Mouse (Mus musculus): ENCODE measurements around the gene Slc7a14. TPM values are rescaled to one million over a fixed set of nuclear protein-coding genes. Genes with fewer than 3 reads are reported as not detected.

Gene Slc7a14
- 0.11 and 0.18 TPM in 2 replicates for polyA plus RNA-seq (2015; fragmentation: Nextera tagmentation; extraction: Ambion mirVana)

- Histone ChIP-seq H3K9ac (ENCODE audit: low read length) (no peak within 1 kb of the TSS), H3K4me2 (ENCODE audit: low read depth, low read length) (no peak within 1 kb of the TSS), H3K4me1 (replicated peaks; ENCODE audit: control insufficient read depth, insufficient read depth, low read length) (no peaks in the 10 kb centered on the region), H3K27ac (ENCODE audit: low read length) (no peak within 1 kb of the TSS), H3K4me3 (ENCODE audit: low read length) (no peak within 1 kb of the TSS), H3K36me3 (ENCODE audit: control insufficient read depth, insufficient read depth, low read length) (no peaks in the 10 kb centered on the region), H3K9me3 (ENCODE audit: control insufficient read depth, low read length) (no peaks in the 10 kb centered on the region), H3K27me3 (ENCODE audit: control insufficient read depth, insufficient read depth, low read depth, low read length) (peaks cover 21% of the 10 kb centered on the region)
- under 1% methylated on average over 32 of the region's 38 CpGs for WGBS
- no peak for ATAC-seq (ENCODE audit: low read depth)
These were observed at the start of gene Slc7a14 for GRCm38 (mm10) chr3:31309934-31310787. Gene Slc7a14 (minus strand): TSS chr3:31310378.

GRCm38 (mm10) chr3:31346540-31346939, 36.4 kb upstream of the Slc7a14 start:
- H3K36me3 ChIP-seq (ENCODE audit: control insufficient read depth, insufficient read depth, low read length) = no peaks in the 10 kb centered on the region
- H3K27ac ChIP-seq (ENCODE audit: low read length) = no peak overlapping the region
- H3K4me3 ChIP-seq (ENCODE audit: low read length) = no peak overlapping the region
- H3K4me2 ChIP-seq (ENCODE audit: low read depth, low read length) = no peak overlapping the region
- H3K27me3 ChIP-seq (ENCODE audit: control insufficient read depth, insufficient read depth, low read depth, low read length) = no peaks in the 10 kb centered on the region
- 68% methylated on average over 4 of the region's 4 CpGs for WGBS
- no peak overlapping the region for H3K9ac ChIP-seq (ENCODE audit: low read length)
- no peaks in the 10 kb centered on the region for H3K4me1 ChIP-seq (replicated peaks; ENCODE audit: control insufficient read depth, insufficient read depth, low read length)
- ATAC-seq (ENCODE audit: low read depth) = no peak
- no peaks in the 10 kb centered on the region for H3K9me3 ChIP-seq (ENCODE audit: control insufficient read depth, low read length)

- H3K4me1 ChIP-seq (replicated peaks; ENCODE audit: control insufficient read depth, insufficient read depth, low read length) = no peaks in the 10 kb centered on the region
- H3K27ac ChIP-seq (ENCODE audit: low read length) = no peak overlapping the region
- H3K4me3 ChIP-seq (ENCODE audit: low read length) = no peak overlapping the region
- H3K36me3 ChIP-seq (ENCODE audit: control insufficient read depth, insufficient read depth, low read length) = no peaks in the 10 kb centered on the region
- H3K27me3 ChIP-seq (ENCODE audit: control insufficient read depth, insufficient read depth, low read depth, low read length) = no peaks in the 10 kb centered on the region
- H3K9me3 ChIP-seq (ENCODE audit: control insufficient read depth, low read length) = no peaks in the 10 kb centered on the region
- H3K9ac ChIP-seq (ENCODE audit: low read length) = no peak overlapping the region
- ATAC-seq (ENCODE audit: low read depth) = no peak
- 41% methylated on average over 4 of the region's 4 CpGs for WGBS
- no peak overlapping the region for H3K4me2 ChIP-seq (ENCODE audit: low read depth, low read length)
These were observed 35.6 kb upstream of the Slc7a14 start for GRCm38 (mm10) chr3:31345766-31346165.

GRCm38 (mm10) chr3:31339236-31339635, 29.1 kb upstream of the Slc7a14 start:
- no peaks in the 10 kb centered on the region for H3K4me1 ChIP-seq (replicated peaks; ENCODE audit: control insufficient read depth, insufficient read depth, low read length)
- no peak overlapping the region for H3K4me3 ChIP-seq (ENCODE audit: low read length)
- no peaks in the 10 kb centered on the region for H3K27me3 ChIP-seq (ENCODE audit: control insufficient read depth, insufficient read depth, low read depth, low read length)
- H3K4me2 ChIP-seq (ENCODE audit: low read depth, low read length) = no peak overlapping the region
- H3K27ac ChIP-seq (ENCODE audit: low read length) = no peak overlapping the region
- ATAC-seq (ENCODE audit: low read depth) = no peak
- H3K9ac ChIP-seq (ENCODE audit: low read length) = no peak overlapping the region
- H3K36me3 ChIP-seq (ENCODE audit: control insufficient read depth, insufficient read depth, low read length) = no peaks in the 10 kb centered on the region
- H3K9me3 ChIP-seq (ENCODE audit: control insufficient read depth, low read length) = no peaks in the 10 kb centered on the region
- 51% methylated on average over 3 of the region's 3 CpGs for WGBS

- Histone ChIP-seq H3K4me1 (replicated peaks; ENCODE audit: control insufficient read depth, insufficient read depth, low read length) (no peaks in the 10 kb centered on the region), H3K9ac (ENCODE audit: low read length) (no peak overlapping the region), H3K4me2 (ENCODE audit: low read depth, low read length) (no peak overlapping the region), H3K4me3 (ENCODE audit: low read length) (no peak overlapping the region), H3K9me3 (ENCODE audit: control insufficient read depth, low read length) (no peaks in the 10 kb centered on the region), H3K27me3 (ENCODE audit: control insufficient read depth, insufficient read depth, low read depth, low read length) (no peaks in the 10 kb centered on the region), H3K27ac (ENCODE audit: low read length) (no peak overlapping the region), H3K36me3 (ENCODE audit: control insufficient read depth, insufficient read depth, low read length) (no peaks in the 10 kb centered on the region)
- ATAC-seq (ENCODE audit: low read depth) = no peak
- 44% methylated on average over 7 of the region's 7 CpGs for WGBS
These were observed 18.2 kb upstream of the Slc7a14 start for GRCm38 (mm10) chr3:31328237-31328836.

GRCm38 (mm10) chr3:31327791-31328190, 17.6 kb upstream of the Slc7a14 start:
- H3K4me3 ChIP-seq (ENCODE audit: low read length) = no peak overlapping the region
- 85% methylated on average over 5 of the region's 5 CpGs for WGBS
- H3K27ac ChIP-seq (ENCODE audit: low read length) = no peak overlapping the region
- H3K4me1 ChIP-seq (replicated peaks; ENCODE audit: control insufficient read depth, insufficient read depth, low read length) = no peaks in the 10 kb centered on the region
- ATAC-seq (ENCODE audit: low read depth) = no peak
- H3K9ac ChIP-seq (ENCODE audit: low read length) = no peak overlapping the region
- no peaks in the 10 kb centered on the region for H3K27me3 ChIP-seq (ENCODE audit: control insufficient read depth, insufficient read depth, low read depth, low read length)
- H3K4me2 ChIP-seq (ENCODE audit: low read depth, low read length) = no peak overlapping the region
- no peaks in the 10 kb centered on the region for H3K9me3 ChIP-seq (ENCODE audit: control insufficient read depth, low read length)
- no peaks in the 10 kb centered on the region for H3K36me3 ChIP-seq (ENCODE audit: control insufficient read depth, insufficient read depth, low read length)

GRCm38 (mm10) chr3:31324231-31324654, 14.1 kb upstream of the Slc7a14 start:
- Histone ChIP-seq H3K9ac (ENCODE audit: low read length) (no peak overlapping the region), H3K36me3 (ENCODE audit: control insufficient read depth, insufficient read depth, low read length) (no peaks in the 10 kb centered on the region), H3K27ac (ENCODE audit: low read length) (no peak overlapping the region), H3K9me3 (ENCODE audit: control insufficient read depth, low read length) (no peaks in the 10 kb centered on the region), H3K4me2 (ENCODE audit: low read depth, low read length) (no peak overlapping the region), H3K27me3 (ENCODE audit: control insufficient read depth, insufficient read depth, low read depth, low read length) (no peaks in the 10 kb centered on the region), H3K4me1 (replicated peaks; ENCODE audit: control insufficient read depth, insufficient read depth, low read length) (no peaks in the 10 kb centered on the region), H3K4me3 (ENCODE audit: low read length) (no peak overlapping the region)
- no peak for ATAC-seq (ENCODE audit: low read depth)
- WGBS = 49% methylated on average over 3 of the region's 3 CpGs

GRCm38 (mm10) chr3:31309371-31309933, 726 bp downstream of the Slc7a14 start:
- no peaks in the 10 kb centered on the region for H3K9me3 ChIP-seq (ENCODE audit: control insufficient read depth, low read length)
- WGBS = 1% methylated on average over 36 of the region's 36 CpGs
- no peaks in the 10 kb centered on the region for H3K4me1 ChIP-seq (replicated peaks; ENCODE audit: control insufficient read depth, insufficient read depth, low read length)
- peaks cover 21% of the 10 kb centered on the region for H3K27me3 ChIP-seq (ENCODE audit: control insufficient read depth, insufficient read depth, low read depth, low read length)
- H3K4me3 ChIP-seq (ENCODE audit: low read length) = no peak overlapping the region
- H3K36me3 ChIP-seq (ENCODE audit: control insufficient read depth, insufficient read depth, low read length) = no peaks in the 10 kb centered on the region
- H3K27ac ChIP-seq (ENCODE audit: low read length) = no peak overlapping the region
- no peak for ATAC-seq (ENCODE audit: low read depth)
- no peak overlapping the region for H3K9ac ChIP-seq (ENCODE audit: low read length)
- no peak overlapping the region for H3K4me2 ChIP-seq (ENCODE audit: low read depth, low read length)

GRCm38 (mm10) chr3:31308906-31309305, 1.3 kb downstream of the Slc7a14 start:
- 2% methylated on average over 14 of the region's 14 CpGs for WGBS
- Histone ChIP-seq H3K36me3 (ENCODE audit: control insufficient read depth, insufficient read depth, low read length) (no peaks in the 10 kb centered on the region), H3K9me3 (ENCODE audit: control insufficient read depth, low read length) (no peaks in the 10 kb centered on the region), H3K4me2 (ENCODE audit: low read depth, low read length) (no peak overlapping the region), H3K27ac (ENCODE audit: low read length) (no peak overlapping the region), H3K9ac (ENCODE audit: low read length) (no peak overlapping the region), H3K27me3 (ENCODE audit: control insufficient read depth, insufficient read depth, low read depth, low read length) (peaks cover 21% of the 10 kb centered on the region), H3K4me3 (ENCODE audit: low read length) (no peak overlapping the region), H3K4me1 (replicated peaks; ENCODE audit: control insufficient read depth, insufficient read depth, low read length) (no peaks in the 10 kb centered on the region)
- ATAC-seq (ENCODE audit: low read depth) = no peak
